8 mouse cellular contexts compared by ENCODE assay signal in the genomic region with DNA sequence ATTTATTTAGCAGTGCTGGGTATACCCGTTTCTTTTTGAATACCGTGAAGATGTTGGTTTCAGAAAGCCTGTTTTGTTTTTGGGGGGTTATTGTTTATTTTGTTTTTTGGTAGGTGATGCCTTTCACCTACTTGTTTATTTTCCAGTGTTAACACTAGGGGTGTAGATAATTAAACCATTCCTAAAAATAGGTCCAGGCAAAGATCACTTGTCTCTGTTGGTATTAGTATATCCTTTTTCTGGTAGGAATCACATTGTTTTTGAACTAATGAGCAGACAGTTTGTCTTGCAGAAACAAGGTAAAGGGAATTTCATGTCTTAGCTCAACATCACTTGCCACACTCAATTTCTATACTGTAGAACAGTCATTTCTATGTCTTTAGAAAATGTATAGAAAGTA. TPM values are rescaled to one million over a fixed set of nuclear protein-coding genes. Genes with fewer than 3 reads are reported as not detected.
DNase-seq lines count a peak whose midpoint lies in the region; ATAC-seq and TF ChIP-seq lines count a peak whose summit lies in the region.

No protein-coding gene starts in this region.

- H3K36me3 ChIP-seq in erythroblast, embryonic 14.5 days (ENCODE audit: control insufficient read depth), result peaks cover 75% of the 10 kb centered on the region
- H3K36me3 ChIP-seq in lung, embryonic 16.5 days (ENCODE audit: control insufficient read depth, insufficient read depth, low read length), result no peaks in the 10 kb centered on the region
- H3K36me3 ChIP-seq in liver, embryonic 11.5 days (ENCODE audit: control insufficient read depth, insufficient read depth, low read length), result no peaks in the 10 kb centered on the region
- no peaks in the 10 kb centered on the region for H3K36me3 ChIP-seq in stomach, embryonic 16.5 days (ENCODE audit: control insufficient read depth, insufficient read depth, low read length)

- no peak for TF ChIP-seq POLR2A in lung, adult 2 months (IDR thresholded peaks at IDR 0.05; ENCODE audit: borderline replicate concordance, extremely low read depth, low read depth, low read length)

- H3K4me2 ChIP-seq in lung, embryonic 16.5 days (ENCODE audit: low read depth, low read length), result peak overlapping the region; percentile 40
- peak overlapping the region; percentile 69 for H3K4me2 ChIP-seq in liver, embryonic 11.5 days
- peak overlapping the region; percentile 44 for H3K4me2 ChIP-seq in stomach, embryonic 16.5 days (ENCODE audit: low read depth, low read length)

- peak overlapping the region; percentile 99 for H3K4me3 ChIP-seq in erythroblast, embryonic 14.5 days (replicated peaks)
- H3K4me3 ChIP-seq in lung, embryonic 16.5 days (ENCODE audit: low read length), result peak overlapping the region; percentile 27
- no peak overlapping the region for H3K4me3 ChIP-seq in lung, adult 2 months (replicated peaks; ENCODE audit: extremely low read depth, low read depth, low read length)
- H3K4me3 ChIP-seq in liver, embryonic 11.5 days (ENCODE audit: low read depth, low read length), result peak overlapping the region; percentile 55
- H3K4me3 ChIP-seq in stomach, embryonic 16.5 days (replicated peaks; ENCODE audit: low read length), result peak overlapping the region; percentile 19; the same call in 1 of the 2 replicates

- H3K4me1 ChIP-seq in erythroblast, embryonic 14.5 days (ENCODE audit: control insufficient read depth), result peaks cover 36% of the 10 kb centered on the region
- H3K4me1 ChIP-seq in lung, embryonic 16.5 days (replicated peaks; ENCODE audit: control insufficient read depth, insufficient read depth, low read length), result peaks cover 11% of the 10 kb centered on the region; the same call in 1 of the 2 replicates
- peaks cover 3% of the 10 kb centered on the region for H3K4me1 ChIP-seq in lung, adult 2 months (ENCODE audit: control insufficient read depth, insufficient read depth, low read length)
- H3K4me1 ChIP-seq in liver, embryonic 11.5 days (replicated peaks; ENCODE audit: control insufficient read depth, insufficient read depth, low read length), result peaks cover 13% of the 10 kb centered on the region
- peaks cover 16% of the 10 kb centered on the region for H3K4me1 ChIP-seq in stomach, embryonic 16.5 days (ENCODE audit: control insufficient read depth, insufficient read depth, low read length)

- WGBS in lung, embryonic 16.5 days, result 37% methylated on average over 2 of the region's 2 CpGs
- 7% methylated on average over 2 of the region's 2 CpGs for WGBS in lung, adult 2 months
- 68% methylated on average over 2 of the region's 2 CpGs for WGBS in liver, embryonic 11.5 days
- WGBS in stomach, embryonic 16.5 days, result 55% methylated on average over 2 of the region's 2 CpGs

- no peak for TF ChIP-seq CTCF in lung, adult 2 months (IDR thresholded peaks at IDR 0.05; ENCODE audit: insufficient read depth, low read length)

- no peak overlapping the region for H3K9ac ChIP-seq in lung, embryonic 16.5 days (ENCODE audit: low read length)
- peak overlapping the region; percentile 44 for H3K9ac ChIP-seq in liver, embryonic 11.5 days (ENCODE audit: low read depth, low read length)
- H3K9ac ChIP-seq in stomach, embryonic 16.5 days (ENCODE audit: low read length), result no peak overlapping the region

- H3K27me3 ChIP-seq in erythroblast, embryonic 14.5 days (ENCODE audit: control insufficient read depth), result no peaks in the 10 kb centered on the region
- H3K27me3 ChIP-seq in lung, embryonic 16.5 days (ENCODE audit: control insufficient read depth, insufficient read depth, low read depth, low read length), result no peaks in the 10 kb centered on the region
- H3K27me3 ChIP-seq in liver, embryonic 11.5 days (replicated peaks; ENCODE audit: control insufficient read depth, insufficient read depth, low read length), result no peaks in the 10 kb centered on the region
- H3K27me3 ChIP-seq in stomach, embryonic 16.5 days (ENCODE audit: control insufficient read depth, insufficient read depth, low read length), result no peaks in the 10 kb centered on the region

- ATAC-seq in erythroblast, adult 5-6 weeks (replicated peaks; ENCODE audit: low FRiP score, poor library complexity, severe bottlenecking), result no peak
- no peak for ATAC-seq in lung, embryonic 16.5 days (ENCODE audit: low read depth)
- ATAC-seq in liver, embryonic 11.5 days (replicated peaks; ENCODE audit: low FRiP score), result no peak
- no peak for ATAC-seq in stomach, embryonic 16.5 days (ENCODE audit: insufficient read depth, low FRiP score)
- ATAC-seq in monocyte, adult 5-6 weeks (replicated peaks; ENCODE audit: insufficient number of reproducible peaks, low FRiP score, low TSS enrichment, poor library complexity, severe bottlenecking), result no peak

- peaks cover 9% of the 10 kb centered on the region for H3K9me3 ChIP-seq in erythroblast, embryonic 14.5 days (ENCODE audit: control insufficient read depth, low read length)
- no peaks in the 10 kb centered on the region for H3K9me3 ChIP-seq in lung, embryonic 16.5 days (ENCODE audit: control insufficient read depth, low read length)
- no peaks in the 10 kb centered on the region for H3K9me3 ChIP-seq in liver, embryonic 11.5 days (ENCODE audit: control insufficient read depth, low read length)
- H3K9me3 ChIP-seq in stomach, embryonic 16.5 days (replicated peaks; ENCODE audit: control insufficient read depth, low read length), result no peaks in the 10 kb centered on the region

- no peak overlapping the region for H3K27ac ChIP-seq in lung, embryonic 16.5 days (ENCODE audit: low read length)
- no peak overlapping the region for H3K27ac ChIP-seq in liver, embryonic 11.5 days (ENCODE audit: low read depth, low read length)
- H3K27ac ChIP-seq in stomach, embryonic 16.5 days (ENCODE audit: low read length), result no peak overlapping the region

- DNase-seq in lung, adult 2 months, result no peak
- no peak for DNase-seq in liver, embryonic 11.5 days (ENCODE audit: low spot score)
- DNase-seq in thymus, postnatal 25 days, result no peak

RNA-seq across cellular contexts. Expression of a gene that starts 2.1 kb away (rescaled TPM):
- polyA plus RNA-seq in erythroblast, embryonic 14.5 days (2012), result 3.1 and 5.1 TPM in 2 replicates
- 1,203 and 1,240 TPM in 2 replicates for total RNA-seq in erythroblast, adult 5-6 weeks (2015; ENCODE audit: low replicate concordance)
- 858 and 892 TPM in 2 replicates for total RNA-seq in erythroblast, adult 5-6 weeks (2017; ENCODE audit: low replicate concordance)
- polyA plus RNA-seq in lung, embryonic 16.5 days (2015; fragmentation: Nextera tagmentation; extraction: Ambion mirVana), result 3.5 and 4.4 TPM in 2 replicates
- 13.4 and 17.4 TPM in 2 replicates for polyA plus RNA-seq in lung, adult 2 months (2012; rRNA removed)
- 14.4 and 15.8 TPM in 2 replicates for polyA plus RNA-seq in liver, embryonic 11.5 days (2014; fragmentation: Nextera tagmentation; extraction: Ambion mirVana)
- polyA plus RNA-seq in stomach, embryonic 16.5 days (2015; fragmentation: Nextera tagmentation; extraction: Ambion mirVana), result 5.3 and 5.8 TPM in 2 replicates
- total RNA-seq in monocyte, adult 5-6 weeks (2017), result 31.9 to 45.7 TPM (median 34.4 TPM) in 3 replicates
